Mouse (Mus musculus) E14TG2a.4 (cell line): ENCODE measurements at regions not wholly inside any gene's neighbourhood (a gene's known extent, or its start where the extent isn't known, plus 50 kb on each side); places are given as distances from the start of the nearest gene placed in this dataset.

ENCODE experiments used
- H3K27me3 ChIP-seq: 2 replicates; pipeline ENCODE4 v1.6.1; 2014; ENCODE audit warnings: low read length, control low read depth; ENCODE audit not compliant: insufficient read depth
- H3K36me3 ChIP-seq: 2 replicates; pipeline ENCODE4 v1.6.1; 2014; ENCODE audit warnings: low read length, control low read depth; ENCODE audit not compliant: insufficient read depth
- H3K4me1 ChIP-seq: replicated peaks from 2 replicates; pipeline ENCODE4 v1.6.1; 2014; ENCODE audit warnings: low read depth, low read length, control low read depth
- H3K4me3 ChIP-seq: replicated peaks from 2 replicates; pipeline ENCODE4 v1.5.1; 2014; ENCODE audit warnings: mild to moderate bottlenecking, low read length
- H3K9me3 ChIP-seq: 2 replicates; pipeline ENCODE4 v1.6.1; 2014; ENCODE audit warnings: low read length, control low read depth
- CTCF ChIP-seq: conservative IDR thresholded peaks from 2 replicates; pipeline ENCODE4 v1.5.1; 2014; ENCODE audit warnings: low read length
- NANOG ChIP-seq: IDR thresholded peaks from 2 replicates; pipeline ENCODE4 v1.6.1; 2014; ENCODE audit warnings: borderline replicate concordance, low read length, mixed read lengths
- POU5F1 ChIP-seq: IDR thresholded peaks from 2 replicates; pipeline ENCODE4 v1.6.1; 2014; ENCODE audit warnings: low read length, borderline replicate concordance

DNA sequence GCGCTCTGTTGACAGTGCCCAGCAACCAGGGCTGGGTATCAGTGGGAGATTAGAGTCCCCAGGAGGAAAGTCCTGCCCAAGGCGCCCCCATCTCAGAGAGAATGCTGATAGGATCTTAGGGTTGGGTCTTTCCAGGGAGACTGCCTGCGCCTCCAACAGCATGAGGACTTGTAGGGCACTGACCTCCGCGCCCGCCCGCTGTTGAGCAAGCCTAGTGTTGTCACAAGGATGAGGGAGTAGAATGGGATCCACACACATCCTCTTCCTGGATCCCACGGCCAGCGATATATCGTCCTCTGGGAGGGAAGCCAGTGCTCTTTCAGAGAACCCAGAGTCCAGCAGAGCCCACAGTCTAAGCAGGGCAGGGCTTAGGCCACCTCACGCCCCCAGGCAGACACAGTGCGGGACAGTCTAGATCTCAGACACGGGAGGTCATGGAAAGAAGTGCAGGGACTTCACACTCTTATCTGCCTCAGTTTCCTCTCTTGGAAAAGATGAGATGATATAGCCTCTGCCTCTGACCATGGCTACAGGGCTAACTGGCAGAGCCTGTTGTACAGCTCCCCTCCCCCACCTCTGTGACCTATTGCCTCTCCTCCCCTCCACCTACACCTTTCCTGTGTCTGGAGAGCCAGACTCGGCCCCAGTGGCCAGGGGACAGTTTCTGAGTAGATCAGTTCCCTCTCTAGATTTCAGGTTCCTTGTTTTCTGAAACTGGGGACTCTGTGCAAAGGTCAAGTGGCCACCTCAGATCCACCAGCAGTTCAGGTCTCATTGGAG, 52.0 kb upstream of the Dusp5 start:
- no peaks in the 10 kb centered on the region for H3K36me3 ChIP-seq
- TF ChIP-seq CTCF (no peak), POU5F1 (no peak), NANOG (no peak)
- H3K27me3 ChIP-seq: no peaks in the 10 kb centered on the region
- no peaks in the 10 kb centered on the region for H3K9me3 ChIP-seq
- H3K4me3 ChIP-seq: peak overlapping the region; percentile 60
- peaks cover 31% of the 10 kb centered on the region for H3K4me1 ChIP-seq

DNA sequence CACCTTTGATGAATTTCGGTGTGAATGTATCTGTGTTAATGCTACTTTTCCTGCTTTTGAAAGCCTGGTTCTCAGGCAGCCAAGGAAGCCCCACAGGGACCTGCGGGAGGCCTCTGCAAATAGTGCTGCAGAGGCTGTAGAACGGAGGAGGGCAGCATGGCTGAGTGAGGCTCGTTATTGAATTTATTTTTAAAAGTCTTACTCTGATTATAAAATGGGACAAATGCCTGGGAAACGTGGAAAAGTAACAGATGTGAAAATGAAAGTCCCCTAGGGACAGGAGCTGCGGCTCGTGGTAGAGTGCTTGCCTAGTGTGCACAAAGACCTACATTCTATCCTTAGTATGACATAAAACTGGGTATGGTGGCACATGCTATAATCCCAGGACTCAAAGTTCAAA, 59.7 kb upstream of the Dusp5 start:
- TF ChIP-seq NANOG: no peak
- TF ChIP-seq CTCF: no peak
- TF ChIP-seq POU5F1: no peak
- Histone ChIP-seq H3K27me3 (no peaks in the 10 kb centered on the region), H3K36me3 (no peaks in the 10 kb centered on the region), H3K4me1 (peaks cover 8% of the 10 kb centered on the region; the same call in 1 of the 2 replicates), H3K4me3 (no peak overlapping the region), H3K9me3 (no peaks in the 10 kb centered on the region)

DNA sequence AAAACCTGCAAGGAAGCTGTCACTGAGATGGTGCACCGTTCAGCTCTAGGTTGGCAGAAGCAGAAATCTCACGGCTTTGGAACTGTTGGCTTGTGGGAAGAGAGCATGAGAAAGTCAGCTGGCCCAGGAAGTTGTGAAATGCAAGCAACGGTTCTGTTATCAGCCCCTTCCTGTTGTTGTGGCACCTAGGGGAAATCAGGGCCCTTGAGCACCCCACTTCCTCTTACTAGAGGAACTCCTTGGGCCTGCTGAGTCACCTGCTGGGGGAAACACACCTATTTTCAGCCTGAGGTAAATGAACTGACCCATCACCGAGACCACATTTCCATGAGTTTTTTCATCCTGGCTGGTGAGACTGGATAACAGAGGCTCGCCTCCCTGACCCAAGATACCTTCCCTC, 64.2 kb upstream of the Dusp5 start:
- Histone ChIP-seq H3K4me1 (peaks cover 33% of the 10 kb centered on the region), H3K36me3 (peaks cover 10% of the 10 kb centered on the region; the same call in 1 of the 2 replicates), H3K4me3 (no peak overlapping the region), H3K9me3 (no peaks in the 10 kb centered on the region), H3K27me3 (no peaks in the 10 kb centered on the region)
- TF ChIP-seq POU5F1 (no peak), CTCF (no peak), NANOG (no peak)

DNA sequence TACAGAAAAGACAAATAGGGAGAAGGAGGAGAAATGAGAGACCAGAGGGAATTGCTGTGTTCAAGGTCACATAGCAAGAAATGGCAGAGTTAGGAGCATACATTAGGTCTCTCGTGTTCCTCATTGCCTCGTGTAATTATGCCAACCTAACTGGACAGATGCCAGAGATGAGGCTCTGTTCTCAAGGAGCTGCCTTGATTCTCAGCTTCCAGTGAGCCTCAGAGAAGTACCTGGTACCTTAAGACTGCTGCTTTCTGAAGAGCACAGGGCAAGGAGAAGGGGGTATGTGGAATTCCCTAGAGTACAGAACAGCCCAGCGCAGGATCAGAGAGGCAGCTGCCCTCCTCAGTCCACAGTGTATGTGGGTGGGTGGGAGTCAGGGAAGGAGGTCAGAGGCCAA, 64.8 kb upstream of the Dusp5 start:
- H3K9me3 ChIP-seq: no peaks in the 10 kb centered on the region
- peaks cover 36% of the 10 kb centered on the region for H3K4me1 ChIP-seq
- peaks cover 10% of the 10 kb centered on the region; the same call in 1 of the 2 replicates for H3K36me3 ChIP-seq
- no peaks in the 10 kb centered on the region for H3K27me3 ChIP-seq
- H3K4me3 ChIP-seq: no peak overlapping the region
- no peak for TF ChIP-seq POU5F1
- TF ChIP-seq NANOG: no peak

GRCm38 (mm10) chr19:53461025-53462015, 67.6 kb upstream of the Dusp5 start:
- peaks cover 51% of the 10 kb centered on the region for H3K4me1 ChIP-seq
- peaks cover 10% of the 10 kb centered on the region; the same call in 1 of the 2 replicates for H3K36me3 ChIP-seq
- no peak for TF ChIP-seq CTCF
- TF ChIP-seq POU5F1: no peak
- no peak for TF ChIP-seq NANOG
- H3K4me3 ChIP-seq: peak overlapping the region; percentile 69
- no peaks in the 10 kb centered on the region for H3K27me3 ChIP-seq
- H3K9me3 ChIP-seq: no peaks in the 10 kb centered on the region

- Histone ChIP-seq H3K9me3 (no peaks in the 10 kb centered on the region), H3K4me3 (peak overlapping the region; percentile 69), H3K36me3 (peaks cover 10% of the 10 kb centered on the region; the same call in 1 of the 2 replicates), H3K4me1 (peaks cover 51% of the 10 kb centered on the region), H3K27me3 (no peaks in the 10 kb centered on the region)
- no peak for TF ChIP-seq CTCF
- peak; percentile 9; the same call in 1 of the 2 replicates for TF ChIP-seq NANOG
Measured at GRCm38 (mm10) chr19:53460312-53461024, 68.4 kb upstream of the Dusp5 start.

- H3K4me1 ChIP-seq: peaks cover 45% of the 10 kb centered on the region
- no peaks in the 10 kb centered on the region for H3K9me3 ChIP-seq
- H3K4me3 ChIP-seq: peak overlapping the region; percentile 55
- H3K36me3 ChIP-seq: peaks cover 10% of the 10 kb centered on the region; the same call in 1 of the 2 replicates
- TF ChIP-seq POU5F1: no peak
- no peak for TF ChIP-seq CTCF
- no peak for TF ChIP-seq NANOG
- no peaks in the 10 kb centered on the region for H3K27me3 ChIP-seq
Measured at GRCm38 (mm10) chr19:53459407-53459788, 69.0 kb upstream of the Smndc1 start.

DNA sequence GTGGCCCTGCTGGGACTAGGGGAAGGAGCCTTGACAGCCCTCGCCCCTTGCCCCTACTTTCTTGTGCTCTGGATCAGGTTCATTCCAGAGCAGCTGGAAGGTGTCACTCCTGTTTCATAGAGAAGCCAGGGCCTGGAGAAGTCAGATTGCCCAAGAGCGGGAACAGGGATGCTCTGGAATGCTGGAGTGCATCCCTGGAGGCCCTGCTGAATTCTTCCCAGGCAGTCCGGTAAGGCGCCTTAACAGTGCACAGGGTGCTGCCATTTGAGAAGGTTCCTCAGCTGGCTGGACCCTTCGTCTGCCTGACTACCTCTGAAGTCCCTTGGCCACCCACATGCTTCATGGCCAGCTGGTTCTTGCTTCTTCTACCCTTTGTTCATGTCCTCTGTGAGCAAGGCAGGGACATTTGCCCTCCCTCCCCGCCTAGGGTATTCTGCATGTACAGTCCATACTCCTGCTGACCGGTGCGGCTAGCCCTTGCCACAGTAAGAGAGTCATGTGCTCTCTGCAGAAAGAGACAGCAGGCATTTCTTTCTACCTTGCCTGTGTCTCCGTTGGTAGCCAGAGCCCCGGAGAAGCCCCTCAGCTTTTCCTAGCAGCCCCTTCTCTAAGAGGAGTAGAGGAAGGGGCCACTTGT, 68.5 kb upstream of the Smndc1 start:
- no peak for TF ChIP-seq NANOG
- H3K36me3 ChIP-seq: peaks cover 10% of the 10 kb centered on the region; the same call in 1 of the 2 replicates
- no peaks in the 10 kb centered on the region for H3K27me3 ChIP-seq
- H3K4me3 ChIP-seq: peak overlapping the region; percentile 55
- H3K4me1 ChIP-seq: peaks cover 45% of the 10 kb centered on the region
- H3K9me3 ChIP-seq: no peaks in the 10 kb centered on the region
